Mouse (Mus musculus) MEL (cell line): Measurements from ENCODE around the gene Pacsin2. TPM values are rescaled to one million over a fixed set of nuclear protein-coding genes. Genes with fewer than 3 reads are reported as not detected.

Source experiments
- DNase-seq: peaks from one replicate; pipeline ENCODE4 v3.0.0; 2011; ENCODE audit warnings: low read depth, low spot score
- H3K27ac ChIP-seq: 2 replicates; pipeline ENCODE4 v1.5.1; 2012; ENCODE audit warnings: low read depth, mild to moderate bottlenecking, control low read depth, low read length, moderate library complexity; ENCODE audit not compliant: control insufficient read depth
- H3K27me3 ChIP-seq, 2 experiments: fragments of 150-350 bp in 1 of 2; sonication (generic) in 1 of 2; 2 replicates each; pipeline ENCODE4 v1.6.1; 2012; ENCODE audit warnings: low read length in 2 of 2, mild to moderate bottlenecking in 2 of 2, improper control_type of control experiment in 1 of 2, moderate library complexity in 1 of 2; ENCODE audit not compliant: insufficient read depth in 2 of 2, control insufficient read depth in 1 of 2
- H3K36me3 ChIP-seq, 2 experiments: 2 replicates each; pipeline ENCODE4 v1.6.1; 2012 to 2014; ENCODE audit warnings: low read length in 2 of 2, improper control_type of control experiment in 1 of 2, inconsistent platforms in 1 of 2, mild to moderate bottlenecking in 1 of 2; ENCODE audit not compliant: insufficient read depth in 2 of 2, control insufficient read depth in 1 of 2
- H3K4me1 ChIP-seq, 2 experiments: fragments of 150-350 bp in 1 of 2; sonication (generic) in 1 of 2; 2 replicates each; pipeline ENCODE4 v1.6.1; 2012; ENCODE audit warnings: low read length in 2 of 2, improper control_type of control experiment in 1 of 2, mild to moderate bottlenecking in 1 of 2; ENCODE audit not compliant: insufficient read depth in 2 of 2, control insufficient read depth in 1 of 2
- H3K4me3 ChIP-seq, 2 experiments: fragments of 150-350 bp in 1 of 2; sonication (generic) in 1 of 2; 2 replicates each; pipeline ENCODE4 v1.5.1; 2012; ENCODE audit warnings: low read depth in 2 of 2, low read length in 2 of 2, mild to moderate bottlenecking in 2 of 2, moderate library complexity in 2 of 2, control low read depth in 1 of 2, improper control_type of control experiment in 1 of 2; ENCODE audit not compliant: control insufficient read depth in 1 of 2, insufficient read depth in 1 of 2
- H3K79me2 ChIP-seq: 2 replicates; pipeline ENCODE4 v1.6.1; 2012; ENCODE audit warnings: mild to moderate bottlenecking, low read length, moderate library complexity; ENCODE audit not compliant: control insufficient read depth, poor library complexity, insufficient read depth
- H3K9ac ChIP-seq: 2 replicates; pipeline ENCODE4 v1.6.1; 2012; ENCODE audit warnings: low read depth, mild to moderate bottlenecking, control low read depth, low read length, moderate library complexity; ENCODE audit not compliant: control insufficient read depth, poor library complexity, severe bottlenecking
- H3K9me3 ChIP-seq: fragments of 150-350 bp; sonication (generic); replicated peaks from 2 replicates; pipeline ENCODE4 v1.6.1; 2012; ENCODE audit warnings: mild to moderate bottlenecking, low read length, improper control_type of control experiment, moderate library complexity; ENCODE audit not compliant: insufficient read depth
- BHLHE40 ChIP-seq: IDR thresholded peaks from 2 replicates; pipeline ENCODE4 v1.6.1; 2012; ENCODE audit warnings: low read depth, mild to moderate bottlenecking, inconsistent platforms, low read length, improper control_type of control experiment, borderline replicate concordance
- CHD1 ChIP-seq: IDR thresholded peaks from 2 replicates; pipeline ENCODE4 v1.6.1; 2012; ENCODE audit warnings: low read depth, mild to moderate bottlenecking, inconsistent platforms, low read length, improper control_type of control experiment
- ELF1 ChIP-seq: IDR thresholded peaks from 2 replicates; pipeline ENCODE4 v1.6.1; 2014; ENCODE audit warnings: low read depth, mild to moderate bottlenecking, inconsistent platforms, low read length, improper control_type of control experiment, moderate library complexity
- EP300 ChIP-seq, 2 experiments: IDR thresholded peaks; 2 replicates each; pipeline ENCODE4 v1.6.1; 2011; ENCODE audit warnings: improper control_type of control experiment in 2 of 2, low read length in 2 of 2, low read depth in 1 of 2, mild to moderate bottlenecking in 1 of 2
- ETS1 ChIP-seq: IDR thresholded peaks from 2 replicates; pipeline ENCODE4 v1.6.1; 2012; ENCODE audit warnings: low read depth, mild to moderate bottlenecking, inconsistent platforms, low read length, improper control_type of control experiment, moderate library complexity
- GATA1 ChIP-seq: IDR thresholded peaks from 2 replicates; pipeline ENCODE4 v1.6.1; 2011; ENCODE audit warnings: low read depth, low read length, improper control_type of control experiment
- JUND ChIP-seq: IDR thresholded peaks from 2 replicates; pipeline ENCODE4 v1.6.1; 2011; ENCODE audit warnings: low read depth, mild to moderate bottlenecking, improper control_type of control experiment, low read length
- KAT2A ChIP-seq: conservative IDR thresholded peaks from 2 replicates; pipeline ENCODE4 v1.6.1; 2012; ENCODE audit warnings: low read depth, low read length, improper control_type of control experiment, inconsistent platforms
- NRF1 ChIP-seq: IDR thresholded peaks from 2 replicates; pipeline ENCODE4 v1.6.1; 2014; ENCODE audit warnings: low read depth, mild to moderate bottlenecking, inconsistent platforms, low read length, improper control_type of control experiment, moderate library complexity; ENCODE audit not compliant: poor library complexity, insufficient read depth, severe bottlenecking
- POLR2A ChIP-seq, 2 experiments: IDR thresholded peaks; 2 replicates each; pipeline ENCODE4 v1.6.1; 2011 to 2012; ENCODE audit warnings: low read length in 2 of 2, mild to moderate bottlenecking in 2 of 2, control low read depth in 1 of 2, improper control_type of control experiment in 1 of 2, low read depth in 1 of 2, moderate library complexity in 1 of 2; ENCODE audit not compliant: control insufficient read depth in 1 of 2, insufficient read depth in 1 of 2, poor library complexity in 1 of 2
- SIN3A ChIP-seq: IDR thresholded peaks from 2 replicates; pipeline ENCODE4 v1.6.1; 2012; ENCODE audit warnings: low read length, improper control_type of control experiment, inconsistent platforms
- SMC3 ChIP-seq: IDR thresholded peaks from 2 replicates; pipeline ENCODE4 v1.6.1; 2011; ENCODE audit warnings: low read depth, low read length, improper control_type of control experiment
- TBP ChIP-seq: IDR thresholded peaks from 2 replicates; pipeline ENCODE4 v1.8.0; 2011; ENCODE audit warnings: low read depth, low read length, improper control_type of control experiment
- TCF12 ChIP-seq: IDR thresholded peaks from 2 replicates; pipeline ENCODE4 v1.6.1; 2014; ENCODE audit warnings: low read depth, mild to moderate bottlenecking, inconsistent platforms, low read length, improper control_type of control experiment, moderate library complexity
- UBTF ChIP-seq: IDR thresholded peaks from 2 replicates; pipeline ENCODE4 v1.6.1; 2012; ENCODE audit warnings: low read depth, mild to moderate bottlenecking, inconsistent platforms, low read length, improper control_type of control experiment, moderate library complexity, borderline replicate concordance; ENCODE audit not compliant: insufficient read depth
- USF1 ChIP-seq: IDR thresholded peaks from 2 replicates; pipeline ENCODE4 v1.6.1; 2014; ENCODE audit warnings: low read depth, mild to moderate bottlenecking, inconsistent platforms, low read length, improper control_type of control experiment, moderate library complexity
- USF2 ChIP-seq, 2 experiments: IDR thresholded peaks; 2 replicates each; pipeline ENCODE4 v1.6.1; 2011 to 2012; ENCODE audit warnings: improper control_type of control experiment in 2 of 2, low read length in 2 of 2, borderline replicate concordance in 1 of 2, inconsistent platforms in 1 of 2, low read depth in 1 of 2, mild to moderate bottlenecking in 1 of 2; ENCODE audit not compliant: insufficient read depth in 1 of 2
- ZKSCAN1 ChIP-seq: IDR thresholded peaks from 2 replicates; pipeline ENCODE4 v1.6.1; 2012; ENCODE audit warnings: low read depth, mild to moderate bottlenecking, inconsistent platforms, low read length, improper control_type of control experiment, moderate library complexity
- polyA plus RNA-seq, 2 experiments: library from polyadenylated mRNA; stranded (reverse) in 1 of 2; unstranded in 1 of 2; fragments of >175 nt in 1 of 2; fragments of >200 nt in 1 of 2; gene quantifications; 2 replicates each; pipeline versions ENCODE4 v1.2.1 to v1.2.4; 2012; ENCODE audit warnings: low replicate concordance in 2 of 2, low read depth in 1 of 2; ENCODE audit not compliant: insufficient read length in 2 of 2, insufficient read depth in 1 of 2, missing spikeins in 1 of 2
- total RNA-seq: library from RNA; depleted of rRNA; stranded (reverse); fragments of 300-350 nt; gene quantifications from 2 replicates; pipeline ENCODE4 v1.2.3, GENCODE M21; 2012

The Pacsin2 gene
- total and polyA plus RNA-seq, 3 experiments: 58.7 to 425 (median 103) TPM

DNA sequence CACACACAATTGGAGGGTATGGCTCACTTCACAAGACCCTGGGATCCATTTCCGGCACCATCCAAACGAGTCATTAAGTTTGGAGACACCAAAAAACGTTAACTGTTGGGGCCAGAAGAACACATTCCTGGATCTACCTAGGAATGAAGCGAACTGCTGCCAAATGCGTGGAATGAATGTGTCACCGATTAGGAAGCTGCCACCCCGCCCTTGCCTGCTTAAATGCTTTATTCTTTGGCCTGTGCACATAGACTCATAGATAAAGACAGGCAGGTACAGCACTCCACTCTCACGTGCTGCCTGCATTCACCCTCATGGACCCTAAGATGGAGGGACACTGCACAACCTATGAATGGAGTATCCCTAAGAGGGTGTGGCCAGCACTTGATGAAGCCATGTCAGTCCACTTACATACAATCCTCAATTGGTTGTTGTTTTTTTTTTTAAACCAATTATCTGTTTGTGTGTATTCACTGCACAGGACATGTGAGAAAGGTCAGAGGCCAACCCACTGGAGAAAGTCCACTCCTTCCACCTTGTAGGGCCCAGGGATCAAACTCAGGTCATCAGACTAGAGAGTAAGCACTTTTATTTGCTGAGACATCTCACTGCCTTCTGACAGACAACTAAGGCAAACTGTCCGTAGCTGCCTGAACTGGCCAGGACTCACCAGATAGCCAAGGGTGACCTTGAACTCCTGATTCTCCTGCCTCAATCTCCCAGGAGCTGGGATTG lies 3.0 kb upstream of the Pacsin2 start:
- H3K27me3 ChIP-seq: no peaks in the 10 kb centered on the region
- H3K36me3 ChIP-seq: peaks cover 0 to 27% of the 10 kb centered on the region in 2 experiments; a peak in 2 of 4 replicates
- no peak overlapping the region for H3K27ac ChIP-seq
- no peaks in the 10 kb centered on the region for H3K9me3 ChIP-seq
- no peak for DNase-seq
- no peak overlapping the region for H3K9ac ChIP-seq
- TF ChIP-seq NRF1: no peak
- TF ChIP-seq KAT2A: no peak
- no peak for TF ChIP-seq CHD1
- TF ChIP-seq USF2 (IDR thresholded peaks at IDR 0.05; ENCODE audit: borderline replicate concordance in 1 of 2, insufficient read depth in 1 of 2, low read depth in 1 of 2, low read length in 2 of 2): no peak
- TF ChIP-seq POLR2A (IDR thresholded peaks at IDR 0.05; ENCODE audit: control insufficient read depth in 1 of 2, insufficient read depth in 1 of 2, low read depth in 1 of 2, low read length in 2 of 2, poor library complexity in 1 of 2): no peak
- TF ChIP-seq ZKSCAN1: no peak
- no peak for TF ChIP-seq ETS1
- TF ChIP-seq GATA1: no peak
- TF ChIP-seq JUND: no peak
- no peak for TF ChIP-seq TCF12
- no peak for TF ChIP-seq UBTF
- no peak for TF ChIP-seq USF1
- no peak for TF ChIP-seq ELF1
- TF ChIP-seq SIN3A: no peak
- TF ChIP-seq SMC3: no peak
- no peak for TF ChIP-seq BHLHE40
- peaks cover 5 to 28% of the 10 kb centered on the region in 2 experiments for H3K4me1 ChIP-seq
- peaks cover 20% of the 10 kb centered on the region for H3K79me2 ChIP-seq
- H3K4me3 ChIP-seq: no peak overlapping the region

DNA sequence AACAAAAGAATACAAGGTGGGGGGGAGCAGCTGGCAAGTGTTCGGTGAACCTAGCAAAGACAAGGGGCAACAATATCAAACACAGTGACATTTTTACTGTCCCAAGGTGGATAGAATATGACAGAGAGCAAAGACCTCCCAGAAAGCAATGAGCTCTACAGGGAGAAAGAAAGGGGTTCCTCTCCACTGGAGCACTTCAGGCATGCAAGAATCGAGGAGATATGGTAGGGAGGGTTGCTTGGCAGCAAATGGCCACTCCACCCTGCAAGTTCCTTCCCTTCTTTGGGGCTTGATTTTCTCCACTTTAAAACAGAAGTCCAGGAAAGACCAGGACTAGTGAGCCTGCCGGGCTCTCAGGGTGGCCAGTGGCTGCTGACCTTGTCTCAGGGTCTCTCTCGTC lies 1.9 kb upstream of the Pacsin2 start:
- H3K9me3 ChIP-seq: no peaks in the 10 kb centered on the region

More for the DNA sequence above, 1.9 kb upstream of the Pacsin2 start:
- H3K27ac ChIP-seq: 0 out of 2 replicates have a peak overlapping the region, but pooled peaks have one; percentile 18
- TF ChIP-seq EP300 (IDR thresholded peaks at IDR 0.05; ENCODE audit: low read depth in 1 of 2, low read length in 2 of 2) (0 out of 4 replicates have a peak, but pooled peaks of 1 of the 2 experiments have one; percentile 21), KAT2A (no peak), ZKSCAN1 (no peak), TBP (0 out of 2 replicates have a peak, but pooled peaks have one; percentile 34)
- H3K79me2 ChIP-seq: peaks cover 22% of the 10 kb centered on the region
- H3K4me3 ChIP-seq: peak overlapping the region in 1 of 2 experiments; percentile 11; a peak in 1 of 4 replicates
- H3K9ac ChIP-seq: no peak overlapping the region
- H3K27me3 ChIP-seq: no peaks in the 10 kb centered on the region
- H3K36me3 ChIP-seq: peaks cover 0 to 27% of the 10 kb centered on the region in 2 experiments; a peak in 2 of 4 replicates
- peak; percentile 54 for DNase-seq
- H3K4me1 ChIP-seq: peaks cover 5 to 30% of the 10 kb centered on the region in 2 experiments
